Mouse (Mus musculus) adrenal gland (tissue): ENCODE results near the gene Pipox.

Experiments
- intact Hi-C: fragments of 180-260 bp; cut with DNase I; formaldehyde crosslinking; loops from one replicate; pipeline ENCODE4 v1.15.1; 2025
- long read RNA-seq, 2 experiments: library from polyadenylated mRNA; unstranded; transcript quantifications; one replicate each; pipeline ENCODE4 v2.0.0; 2020; ENCODE audit warnings: borderline replicate concordance in 1 of 2; ENCODE audit not compliant: insufficient replicate concordance in 1 of 2

Pipox gene
- long read RNA-seq, experiment 1, partial matches to known transcripts, result 0 of 5 reads
- long read RNA-seq, experiment 1, other reads (novel, unspliced or antisense), result 2 of 5 reads
- long read RNA-seq, experiment 2, partial matches to known transcripts, result 1 of 3 reads
- long read RNA-seq, experiment 2, other reads (novel, unspliced or antisense), result 0 of 3 reads

DNA sequence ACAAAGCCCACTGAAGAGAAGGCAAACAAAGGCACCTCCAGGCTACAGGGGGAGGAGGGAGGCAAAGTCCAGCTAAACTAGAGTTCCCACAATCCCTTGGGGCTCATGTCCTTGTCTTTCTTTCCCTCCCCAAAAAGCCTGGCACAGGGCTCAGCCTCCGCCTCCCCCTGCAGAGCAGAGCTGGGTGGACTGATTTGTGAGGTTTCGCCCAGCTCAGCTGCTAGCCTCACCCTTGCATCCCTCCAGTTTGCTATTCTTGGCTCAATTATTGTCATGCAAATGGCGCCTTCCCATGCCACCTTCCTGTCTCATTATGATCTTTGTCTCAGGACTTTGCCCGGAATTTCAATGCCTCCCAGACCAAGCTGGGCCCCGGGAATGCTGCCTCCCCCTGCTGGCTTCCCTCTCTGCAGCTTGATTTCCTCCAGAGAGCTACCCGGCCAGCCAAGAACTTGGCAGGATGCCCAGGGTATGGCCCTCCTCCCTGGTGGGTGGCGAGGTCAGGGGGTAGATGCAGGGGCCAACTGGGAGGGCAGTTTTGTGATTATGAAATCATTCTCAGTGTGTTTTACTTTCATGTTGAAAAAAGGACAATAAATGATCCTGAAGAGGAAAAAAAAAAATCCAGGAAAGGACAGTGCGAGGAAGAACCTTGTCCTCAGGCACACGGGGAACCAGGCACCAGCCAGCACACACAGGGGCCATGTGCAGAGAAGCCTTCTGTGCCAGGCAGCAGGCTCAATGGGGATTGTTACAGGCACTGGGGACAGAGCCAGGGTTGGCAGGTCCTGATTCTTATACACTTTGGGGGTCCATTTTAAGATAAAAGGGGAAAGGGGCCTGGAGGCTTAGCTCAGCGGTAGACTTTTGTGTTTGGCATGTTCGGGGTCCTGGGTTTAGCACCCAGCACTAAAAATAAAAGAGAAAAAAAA lies at the start of gene Pipox:
Pipox (minus strand) TSS at position 310 of the 932 bp plus-strand sequence.
- intact Hi-C loops, result no loop called here

- intact Hi-C loops, result no loop called here
Observed at GRCm38 (mm10) chr11:77942230-77942629, 48.3 kb upstream of the Pipox start.

- intact Hi-C loops, result no loop called here
Observed at GRCm38 (mm10) chr11:77937649-77938410, 43.9 kb upstream of the Pipox start.

GRCm38 (mm10) chr11:77936846-77937245 lies 43.0 kb upstream of the Pipox start:
- intact Hi-C loops, result no loop called here

DNA sequence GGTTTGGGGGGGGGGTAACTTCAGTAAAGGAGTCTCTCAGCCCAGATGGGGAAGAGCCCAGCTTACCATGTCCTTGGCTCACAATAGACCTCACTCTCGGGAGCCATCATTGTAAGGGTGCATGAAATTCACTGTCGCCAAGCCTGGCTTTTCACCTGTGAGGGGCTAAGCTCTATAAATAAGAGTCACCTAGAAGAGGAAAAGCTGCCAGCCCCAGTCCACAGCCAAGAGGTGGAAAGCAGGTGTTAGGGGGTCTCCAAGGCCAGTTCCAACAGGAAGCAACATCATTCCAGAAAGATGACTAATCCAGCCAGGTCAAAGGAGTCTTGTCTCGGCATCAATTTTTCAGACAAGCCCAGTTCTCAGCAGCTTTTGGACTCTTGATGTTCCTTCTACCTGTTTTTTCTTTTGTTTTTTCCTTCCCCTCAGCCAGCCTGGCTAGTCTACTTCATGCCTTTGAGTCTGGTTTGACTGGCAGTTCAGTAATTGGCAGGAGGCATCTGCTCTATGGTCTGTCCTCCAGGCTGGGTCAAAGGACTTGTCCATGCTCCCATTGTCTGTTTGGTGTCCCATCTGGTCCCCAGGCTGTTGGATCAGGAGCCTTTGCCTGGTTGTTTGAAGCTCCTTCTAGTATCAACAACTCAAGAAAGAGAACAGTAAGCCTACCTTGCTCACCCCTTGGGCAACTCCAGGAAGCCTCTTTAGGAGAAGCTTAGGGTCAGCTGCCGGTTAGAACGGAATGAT lies 40.8 kb upstream of the Pipox start:
- intact Hi-C loops, result loop anchor here (5.0 kb wide), 1 partner anchor 37 kb away; no protein-coding TSS in a partner anchor

- intact Hi-C loops, result loop anchor here (5.0 kb wide), 1 partner anchor 37 kb away; no protein-coding TSS in a partner anchor
Observed at GRCm38 (mm10) chr11:77934111-77934521, 40.2 kb upstream of the Pipox start.

DNA sequence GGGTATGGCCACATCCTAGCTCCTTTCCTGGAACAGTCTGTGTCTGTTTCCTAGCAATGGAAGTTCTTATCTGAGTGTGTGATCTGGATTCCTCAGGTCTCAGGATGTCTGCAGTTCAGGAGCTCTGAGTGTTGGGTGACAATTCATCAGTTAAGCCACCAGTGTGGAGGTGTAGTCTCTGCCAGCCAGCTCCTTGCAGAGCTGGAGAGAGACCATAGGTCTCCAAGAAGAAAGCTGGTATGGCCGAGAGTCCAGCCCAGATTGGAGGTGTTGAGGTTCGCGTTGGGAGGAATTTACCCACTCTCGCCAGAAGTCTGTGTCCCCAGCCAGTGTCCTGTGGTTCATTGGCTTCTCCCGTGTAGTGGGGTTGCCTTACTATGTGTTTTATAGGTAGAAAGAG lies 38.7 kb upstream of the Pipox start:
- intact Hi-C loops, result loop anchor here (5.0 kb wide), 1 partner anchor 35 kb away; no protein-coding TSS in a partner anchor

- intact Hi-C loops, result loop anchor here (5.0 kb wide), 1 partner anchor 34 kb away; no protein-coding TSS in a partner anchor
Observed at GRCm38 (mm10) chr11:77931541-77932433, 37.9 kb upstream of the Pipox start.

DNA sequence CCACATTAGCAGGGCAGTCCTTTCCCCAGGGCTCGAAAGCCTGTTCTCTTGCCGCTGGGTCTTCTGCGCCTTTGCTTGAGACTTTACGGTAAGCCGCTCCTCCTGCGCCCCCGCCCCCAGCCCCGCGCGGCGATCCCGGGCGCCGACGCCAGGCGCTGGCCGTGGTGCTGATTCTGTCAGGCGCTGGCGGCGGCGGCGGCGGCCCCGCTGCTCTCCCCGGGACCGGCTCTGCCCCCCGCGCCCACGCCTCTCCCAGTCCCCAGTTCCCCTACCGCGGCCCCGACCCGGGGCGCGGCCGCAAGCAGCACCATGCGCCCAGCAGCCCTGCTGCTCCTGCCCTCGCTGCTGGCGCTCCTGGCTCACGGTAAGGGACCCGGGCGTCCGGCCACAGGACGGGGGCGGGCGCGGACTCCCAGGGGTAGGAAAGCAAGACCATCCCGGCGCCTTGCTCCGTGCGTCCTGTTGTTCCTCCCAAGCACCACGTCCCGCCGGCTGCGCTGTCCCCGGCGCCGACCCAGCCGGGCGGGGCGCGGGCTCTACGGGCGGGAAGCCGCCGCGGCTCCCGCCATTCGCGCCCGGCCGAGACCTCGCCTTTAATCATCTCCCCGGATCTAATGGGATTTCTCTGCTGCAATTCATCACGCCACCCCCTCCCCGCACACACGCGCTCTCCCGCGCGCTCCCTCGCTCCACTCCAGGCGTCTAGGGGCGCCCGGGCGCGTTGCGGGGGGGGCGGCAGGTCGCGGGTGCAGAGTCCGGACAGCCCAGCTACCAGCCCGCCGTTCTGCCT lies 37.0 kb upstream of the Pipox start, which contains the start of gene Sez6:
Sez6 (plus strand) TSS at position 50 of the 790 bp plus-strand sequence.
- intact Hi-C loops, result loop anchor here (5.0 kb wide), 1 partner anchor 34 kb away; no protein-coding TSS in a partner anchor

- intact Hi-C loops, result no loop called here
Observed at GRCm38 (mm10) chr11:77927837-77928236, 33.9 kb upstream of the Pipox start.

DNA sequence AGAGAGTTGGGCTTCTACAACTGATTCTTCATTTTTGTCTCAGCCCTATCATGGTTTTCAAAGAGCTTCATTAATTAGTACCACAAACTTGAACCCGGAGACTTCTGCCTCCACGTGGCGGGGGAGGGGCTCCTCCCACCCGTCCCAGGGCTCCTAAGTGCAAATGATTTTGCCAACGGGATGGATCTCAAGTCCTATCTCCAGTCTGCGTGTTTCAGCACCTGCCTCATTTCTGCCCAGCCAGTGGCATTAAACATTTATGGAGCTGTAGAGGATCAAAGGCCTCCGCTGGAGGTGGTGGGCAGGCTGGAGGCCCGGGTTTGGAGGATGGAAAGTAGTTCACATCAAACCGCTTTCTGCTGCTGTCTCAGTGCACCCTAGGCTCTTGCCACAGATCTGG lies 32.8 kb upstream of the Pipox start:
- intact Hi-C loops, result no loop called here

DNA sequence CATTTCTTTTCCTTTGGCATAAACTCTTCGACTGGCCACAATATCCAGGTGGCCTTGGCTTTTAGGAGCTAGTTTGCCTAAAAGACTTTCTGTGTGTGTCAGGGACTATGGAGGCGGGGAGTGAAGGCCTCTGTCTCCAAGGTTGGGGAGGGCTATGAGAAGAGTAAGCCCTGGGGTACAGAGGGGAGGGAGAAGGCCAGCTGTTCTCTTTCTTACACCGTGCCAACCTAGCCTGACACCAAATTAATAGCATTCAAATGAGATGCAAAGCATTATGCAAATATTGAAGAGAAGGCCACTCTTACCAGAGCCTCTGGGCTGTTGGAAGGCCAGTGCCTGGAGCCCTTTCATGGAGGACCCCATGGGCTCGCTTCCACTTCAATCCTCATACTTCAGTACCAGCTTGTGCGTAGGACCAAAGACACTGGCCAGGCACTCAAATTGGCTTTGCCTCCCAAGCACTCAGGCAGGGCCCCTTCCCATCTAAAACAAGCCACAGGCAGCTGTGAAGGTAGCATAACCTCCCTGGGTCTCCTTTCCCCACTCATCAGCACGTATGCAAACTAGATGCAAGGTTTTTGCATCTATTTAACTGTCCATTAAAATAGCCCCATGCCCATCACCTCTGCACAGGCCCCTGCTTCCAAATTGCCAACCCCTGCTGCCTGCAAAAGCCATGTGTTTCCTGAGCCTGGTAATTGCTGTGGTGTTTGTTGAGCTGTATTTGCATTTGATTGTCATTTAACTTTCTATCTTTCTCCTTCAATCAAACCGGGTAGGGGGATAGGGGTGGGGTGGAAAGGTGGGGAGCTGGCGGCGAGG lies 32.2 kb upstream of the Pipox start:
- intact Hi-C loops, result no loop called here

- intact Hi-C loops, result no loop called here
Observed at GRCm38 (mm10) chr11:77923285-77923684, 29.4 kb upstream of the Pipox start.

GRCm38 (mm10) chr11:77917166-77917565 lies 23.3 kb upstream of the Pipox start:
- intact Hi-C loops, result no loop called here

- intact Hi-C loops, result no loop called here
Observed at GRCm38 (mm10) chr11:77916741-77917140, 22.8 kb upstream of the Pipox start.

DNA sequence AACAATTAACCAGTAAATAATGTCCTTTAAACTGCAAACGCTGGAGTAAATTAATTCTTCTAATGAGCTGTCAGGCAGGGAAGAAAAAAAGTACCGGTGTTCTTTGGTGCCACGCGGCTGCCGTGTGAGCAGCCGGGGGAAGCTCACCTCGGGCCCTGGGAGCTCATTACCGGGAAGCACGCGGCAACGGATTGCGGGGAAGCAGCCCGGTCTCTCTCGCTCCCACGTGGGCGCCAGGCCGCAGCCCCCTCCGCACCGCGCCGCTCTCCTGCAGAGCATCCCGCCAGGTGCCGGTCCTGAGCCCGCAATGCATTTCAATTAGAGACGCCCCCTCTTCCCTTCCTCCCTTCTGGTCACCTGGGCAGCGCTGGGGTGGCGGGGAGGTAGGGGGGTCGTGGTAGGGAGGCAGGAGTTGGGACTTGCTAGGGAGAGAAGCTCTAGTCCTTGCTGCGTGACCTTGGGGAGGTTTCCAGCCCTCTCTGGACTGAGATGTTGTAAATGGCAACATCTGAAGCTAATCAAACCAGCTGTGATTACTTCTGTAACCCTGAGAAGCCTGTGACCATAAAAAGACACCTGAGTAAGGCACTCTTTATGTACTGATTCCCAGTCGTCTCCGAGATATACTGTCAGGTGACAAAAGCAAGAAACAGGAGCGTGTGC lies 20.8 kb upstream of the Pipox start:
- intact Hi-C loops, result no loop called here

DNA sequence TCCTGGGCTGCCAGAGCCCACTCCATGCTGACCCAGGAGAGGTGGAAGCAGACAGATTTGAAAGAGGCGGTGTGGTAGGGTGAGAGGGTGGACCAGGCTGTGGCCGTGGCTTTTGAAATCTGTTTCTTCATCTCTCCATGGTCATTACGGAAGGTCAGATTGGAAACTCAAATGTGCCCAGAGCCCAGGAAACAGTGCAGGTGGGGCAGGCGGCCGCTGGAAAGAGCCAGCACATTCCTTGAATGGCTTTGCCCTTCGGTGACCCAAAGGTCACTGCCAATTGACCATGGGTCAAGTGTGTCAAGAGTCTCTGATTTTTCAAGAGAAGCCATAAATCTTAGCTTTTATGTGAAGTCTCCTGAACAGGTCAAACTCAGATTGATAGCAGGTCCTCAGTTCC lies 19.6 kb upstream of the Pipox start:
- intact Hi-C loops, result no loop called here
